Mouse (Mus musculus) MN1 (cell line): Measurements from ENCODE around the gene Slc31a2.
"Not testable (repeated sequence)": the region's sequence is repeated elsewhere in the genome, so short reads cannot be mapped to it uniquely, and the experiment has no call there.

ENCODE experiments used
- DNase-seq: peaks from one replicate; pipeline ENCODE4 v3.0.0-alpha.2; 2016; ENCODE audit warnings: low spot score

Slc31a2 gene

GRCm38 (mm10) chr4:62262276-62262675 lies at the start of gene Slc31a2:
Gene Slc31a2, plus strand, starts transcription at chr4:62262562.
- DNase-seq, result no peak

GRCm38 (mm10) chr4:62213490-62213889 lies 48.9 kb upstream of the Slc31a2 start:
- no peak for DNase-seq

GRCm38 (mm10) chr4:62228391-62228790 lies 34.0 kb upstream of the Slc31a2 start:
- DNase-seq, result peak; percentile 58

- no peak for DNase-seq
Observed at GRCm38 (mm10) chr4:62229448-62229847, 32.9 kb upstream of the Slc31a2 start.

GRCm38 (mm10) chr4:62230153-62230552 lies 32.2 kb upstream of the Slc31a2 start:
- DNase-seq, result no peak

- DNase-seq, result no peak
Observed at GRCm38 (mm10) chr4:62230769-62231168, 31.6 kb upstream of the Slc31a2 start, which contains the start of gene Zfp37. Gene Zfp37, minus strand, starts transcription at chr4:62231047.

GRCm38 (mm10) chr4:62240586-62240985 lies 21.8 kb upstream of the Slc31a2 start:
- DNase-seq, result no peak

GRCm38 (mm10) chr4:62248328-62248727 lies 14.0 kb upstream of the Slc31a2 start:
- DNase-seq, result no peak

- no peak for DNase-seq
Observed at GRCm38 (mm10) chr4:62250896-62251544, 11.3 kb upstream of the Slc31a2 start.

GRCm38 (mm10) chr4:62251776-62252175 lies 10.6 kb upstream of the Slc31a2 start:
- no peak for DNase-seq

GRCm38 (mm10) chr4:62254551-62254950 lies 7.8 kb upstream of the Slc31a2 start:
- DNase-seq, result no peak

- no peak for DNase-seq
Observed at GRCm38 (mm10) chr4:62256931-62257330, 5.4 kb upstream of the Slc31a2 start.

- no peak for DNase-seq
Observed at GRCm38 (mm10) chr4:62263133-62263844, 927 bp downstream of the Slc31a2 start.

- DNase-seq, result no peak
Observed at GRCm38 (mm10) chr4:62265154-62265836, 2.9 kb downstream of the Slc31a2 start.

GRCm38 (mm10) chr4:62266016-62266415 lies 3.7 kb downstream of the Slc31a2 start:
- DNase-seq, result not testable (repeated sequence)

- DNase-seq, result no peak
Observed at GRCm38 (mm10) chr4:62267101-62267500, 4.7 kb downstream of the Slc31a2 start.

GRCm38 (mm10) chr4:62272696-62273095 lies 10.3 kb downstream of the Slc31a2 start:
- no peak for DNase-seq

GRCm38 (mm10) chr4:62273916-62274315 lies 11.6 kb downstream of the Slc31a2 start:
- no peak for DNase-seq

GRCm38 (mm10) chr4:62274841-62275536 lies 12.6 kb downstream of the Slc31a2 start:
- DNase-seq, result no peak

GRCm38 (mm10) chr4:62276642-62277041 lies 14.3 kb downstream of the Slc31a2 start:
- no peak for DNase-seq

- DNase-seq, result no peak
Observed at GRCm38 (mm10) chr4:62277222-62277621, 14.9 kb downstream of the Slc31a2 start.

GRCm38 (mm10) chr4:62278081-62278480 lies 15.7 kb downstream of the Slc31a2 start:
- no peak for DNase-seq
